Mouse (Mus musculus): ENCODE measurements around the gene Mpz. TPM values are rescaled to one million over a fixed set of nuclear protein-coding genes. Genes with fewer than 3 reads are reported as not detected.

Gene Mpz
- total RNA-seq, 2 experiments from 2014 or later, result not detected

- ATAC-seq (replicated peaks; ENCODE audit: low FRiP score, low TSS enrichment, poor library complexity, severe bottlenecking), result no peak
Measured at GRCm38 (mm10) chr1:171183025-171183424, 32.5 kb downstream of the Mpz start.

GRCm38 (mm10) chr1:171183620-171184019 is 33.1 kb downstream of the Mpz start:
- ATAC-seq (replicated peaks; ENCODE audit: low FRiP score, low TSS enrichment, poor library complexity, severe bottlenecking), result no peak

- peak; percentile 74 for ATAC-seq (replicated peaks; ENCODE audit: low FRiP score, low TSS enrichment, poor library complexity, severe bottlenecking)
Measured at GRCm38 (mm10) chr1:171184314-171184713, 33.8 kb downstream of the Mpz start.

GRCm38 (mm10) chr1:171185655-171186054 is 35.1 kb downstream of the Mpz start:
- ATAC-seq (replicated peaks; ENCODE audit: low FRiP score, low TSS enrichment, poor library complexity, severe bottlenecking), result no peak

- ATAC-seq (replicated peaks; ENCODE audit: low FRiP score, low TSS enrichment, poor library complexity, severe bottlenecking), result no peak
Measured at GRCm38 (mm10) chr1:171187851-171188700, 37.6 kb downstream of the Mpz start.

- ATAC-seq (replicated peaks; ENCODE audit: low FRiP score, low TSS enrichment, poor library complexity, severe bottlenecking), result no peak
Measured at GRCm38 (mm10) chr1:171189046-171189445, 38.5 kb downstream of the Mpz start.

GRCm38 (mm10) chr1:171189476-171190114 is 39.1 kb downstream of the Mpz start:
- no peak for ATAC-seq (replicated peaks; ENCODE audit: low FRiP score, low TSS enrichment, poor library complexity, severe bottlenecking)

GRCm38 (mm10) chr1:171190832-171191231 is 40.3 kb downstream of the Mpz start:
- ATAC-seq (replicated peaks; ENCODE audit: low FRiP score, low TSS enrichment, poor library complexity, severe bottlenecking), result no peak

GRCm38 (mm10) chr1:171192283-171192682 is 41.8 kb downstream of the Mpz start:
- ATAC-seq (replicated peaks; ENCODE audit: low FRiP score, low TSS enrichment, poor library complexity, severe bottlenecking), result no peak

GRCm38 (mm10) chr1:171193093-171193840 is 42.8 kb downstream of the Mpz start:
- no peak for ATAC-seq (replicated peaks; ENCODE audit: low FRiP score, low TSS enrichment, poor library complexity, severe bottlenecking)

- ATAC-seq (replicated peaks; ENCODE audit: low FRiP score, low TSS enrichment, poor library complexity, severe bottlenecking), result no peak
Measured at GRCm38 (mm10) chr1:171193911-171194830, 43.7 kb downstream of the Mpz start.

GRCm38 (mm10) chr1:171195046-171195822 is 44.7 kb downstream of the Mpz start:
- ATAC-seq (replicated peaks; ENCODE audit: low FRiP score, low TSS enrichment, poor library complexity, severe bottlenecking), result peak; percentile 39; the same call in 1 of the 2 replicates

GRCm38 (mm10) chr1:171195887-171196397 is 45.4 kb downstream of the Mpz start, which contains the start of gene Pcp4l1:
Gene Pcp4l1 (minus strand): TSS chr1:171196268.
- peak; percentile 85 for ATAC-seq (replicated peaks; ENCODE audit: low FRiP score, low TSS enrichment, poor library complexity, severe bottlenecking)

GRCm38 (mm10) chr1:171199532-171199931 is 49.0 kb downstream of the Mpz start:
- ATAC-seq (replicated peaks; ENCODE audit: low FRiP score, low TSS enrichment, poor library complexity, severe bottlenecking), result no peak

- no peak for ATAC-seq (replicated peaks; ENCODE audit: low FRiP score, low TSS enrichment, poor library complexity, severe bottlenecking)
Measured at GRCm38 (mm10) chr1:171200769-171201168, 50.3 kb downstream of the Mpz start.

- ATAC-seq (replicated peaks; ENCODE audit: low FRiP score, low TSS enrichment, poor library complexity, severe bottlenecking), result no peak
Measured at GRCm38 (mm10) chr1:171203471-171204248, 53.1 kb downstream of the Mpz start.

GRCm38 (mm10) chr1:171204249-171204644 is 53.7 kb downstream of the Mpz start:
- ATAC-seq (replicated peaks; ENCODE audit: low FRiP score, low TSS enrichment, poor library complexity, severe bottlenecking), result no peak
